Mouse (Mus musculus): ENCODE data around the gene Mrps18b. TPM values are rescaled to one million over a fixed set of nuclear protein-coding genes. Genes with fewer than 3 reads are reported as not detected.
A peak's percentile ranks its signal among the peaks of the same experiment; 100 is the strongest.

Gene Mrps18b
- total RNA-seq, 4 experiments from 2014 or later, result 42.6 to 48.7 (median 47.6) TPM

DNA sequence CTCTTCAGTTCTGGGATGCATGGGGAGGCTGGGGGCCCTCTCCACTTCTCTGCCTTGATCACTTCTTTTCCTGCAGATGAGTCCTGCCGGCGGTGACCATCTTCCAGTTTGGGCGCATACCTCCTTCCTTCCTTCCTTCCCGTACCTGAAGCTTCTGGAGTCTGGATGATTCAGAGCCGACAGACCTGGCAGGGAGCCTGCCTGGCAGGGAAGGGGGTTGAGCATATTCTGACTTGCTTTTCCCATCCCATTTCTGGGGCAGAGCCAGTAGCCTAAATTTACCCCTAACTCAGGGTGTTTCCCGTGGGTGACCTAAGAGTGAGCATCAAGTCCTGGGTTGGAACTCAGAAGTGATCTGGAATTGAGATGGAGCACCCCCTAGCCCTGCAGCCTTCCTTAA lies 41.5 kb downstream of the Mrps18b start:
- peak; percentile 42 to 69 for DNase-seq (ENCODE audit: low spot score in 2 of 2)

DNA sequence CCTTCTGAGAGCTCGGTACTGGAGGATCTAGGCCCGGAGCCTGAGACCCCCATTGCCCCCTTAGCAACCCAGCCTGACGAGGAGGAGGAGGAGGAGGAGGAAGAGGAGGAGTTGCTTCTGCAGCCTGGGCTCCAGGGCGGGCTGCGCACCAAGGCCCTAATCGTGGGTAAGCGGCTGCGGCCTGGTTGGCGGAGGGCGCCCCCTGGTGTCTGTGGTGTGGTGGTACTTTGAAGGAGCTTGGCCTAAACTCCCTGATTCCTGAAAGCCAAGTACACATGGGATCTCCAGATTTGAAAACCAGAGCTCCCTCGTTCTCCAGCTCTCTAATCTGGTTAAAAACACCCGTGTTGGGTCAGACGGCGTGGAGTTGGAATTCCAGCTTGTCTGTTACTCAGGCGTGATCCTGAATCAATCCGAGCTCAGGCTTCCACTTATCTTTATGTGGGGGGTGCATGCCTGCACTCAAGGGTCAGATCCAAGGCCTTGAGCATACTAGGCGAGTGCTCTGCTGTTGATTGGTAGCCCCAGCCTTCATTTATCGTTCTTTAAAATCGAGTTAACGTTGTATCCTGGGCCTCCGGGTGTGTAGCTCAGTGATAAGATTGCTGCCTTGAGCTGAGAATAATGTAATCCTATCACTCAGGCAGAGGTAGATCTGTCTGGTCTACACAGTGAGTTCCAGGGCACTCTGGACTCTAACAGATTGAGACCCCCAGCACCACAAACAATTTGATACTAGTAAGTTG lies 42.2 kb downstream of the Mrps18b start:
- DNase-seq (ENCODE audit: low spot score in 2 of 2), result peak; percentile 58 to 75

DNA sequence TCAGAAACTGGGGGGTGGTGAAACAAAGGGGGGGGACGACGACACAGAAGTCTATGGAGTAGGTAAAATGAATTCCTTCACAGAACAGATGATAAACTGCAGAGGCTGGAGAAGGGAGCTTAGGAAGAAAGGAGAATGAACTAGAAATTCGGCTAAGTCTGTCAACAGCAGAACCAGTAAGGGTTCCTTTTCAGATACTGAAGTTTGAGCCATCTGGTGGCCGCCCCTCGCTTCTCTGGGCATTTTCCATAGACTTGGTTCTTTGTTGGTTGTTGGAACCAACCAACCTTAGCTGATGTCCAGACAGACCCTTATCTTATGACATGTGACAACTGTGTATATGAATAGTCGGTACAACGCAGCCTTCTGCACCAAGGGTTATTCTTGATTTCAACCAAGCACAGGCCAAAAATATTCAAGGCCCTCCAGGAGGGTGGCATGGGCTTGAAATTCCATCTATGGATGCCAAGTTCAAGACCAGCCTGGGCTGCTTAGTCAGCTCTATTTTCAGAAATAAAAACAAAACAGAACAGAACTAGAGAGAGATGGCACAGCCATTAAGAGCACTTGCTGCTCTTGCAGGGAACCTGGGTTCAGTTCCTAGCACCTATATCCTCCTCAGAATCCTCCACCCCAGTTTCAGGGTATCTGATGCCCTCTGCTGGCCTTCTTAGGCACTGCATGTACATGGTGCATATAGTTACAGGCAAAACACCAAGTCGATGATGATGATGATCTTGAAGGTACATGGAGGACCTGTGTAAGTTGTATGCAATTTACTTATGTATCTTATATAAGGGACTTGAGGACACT lies 45.1 kb downstream of the Mrps18b start:
- DNase-seq (ENCODE audit: low spot score in 2 of 2), result no peak

DNA sequence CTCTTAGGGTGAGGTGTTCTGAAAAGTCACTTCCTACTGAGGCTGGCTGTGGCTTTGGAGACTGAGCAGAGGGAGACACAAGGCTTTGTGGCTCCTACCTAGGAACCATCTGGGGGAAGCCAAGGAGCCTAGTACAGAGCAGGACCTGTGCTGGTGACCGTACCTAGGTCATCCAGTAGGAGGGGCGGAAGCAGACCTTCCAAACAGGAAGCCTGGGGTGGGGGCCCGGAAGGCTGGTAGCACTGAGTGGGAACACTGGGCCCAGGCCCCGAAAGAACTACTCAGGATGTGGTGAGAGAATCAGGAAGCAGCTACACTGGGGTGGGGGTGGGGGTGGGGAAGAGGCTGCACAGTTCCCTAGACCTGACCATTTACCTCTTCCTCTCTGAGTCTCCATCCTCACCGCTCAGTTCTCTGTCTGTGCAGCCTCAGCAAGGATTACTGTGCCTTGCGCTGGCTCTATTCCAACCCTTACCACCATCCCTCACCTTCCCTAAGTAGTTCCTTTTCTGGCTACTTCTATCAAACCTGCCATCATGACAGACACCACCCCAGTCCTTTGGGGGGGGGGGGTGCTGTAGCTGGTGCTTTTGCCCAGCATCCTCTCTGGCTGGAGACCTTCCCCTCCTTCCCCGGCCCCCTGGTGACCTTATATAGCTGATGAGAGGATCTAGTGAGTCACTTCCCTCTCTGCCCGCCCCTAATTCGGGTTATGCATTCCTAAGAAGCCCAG lies 45.9 kb downstream of the Mrps18b start:
- no peak for DNase-seq (ENCODE audit: low spot score in 2 of 2)

DNA sequence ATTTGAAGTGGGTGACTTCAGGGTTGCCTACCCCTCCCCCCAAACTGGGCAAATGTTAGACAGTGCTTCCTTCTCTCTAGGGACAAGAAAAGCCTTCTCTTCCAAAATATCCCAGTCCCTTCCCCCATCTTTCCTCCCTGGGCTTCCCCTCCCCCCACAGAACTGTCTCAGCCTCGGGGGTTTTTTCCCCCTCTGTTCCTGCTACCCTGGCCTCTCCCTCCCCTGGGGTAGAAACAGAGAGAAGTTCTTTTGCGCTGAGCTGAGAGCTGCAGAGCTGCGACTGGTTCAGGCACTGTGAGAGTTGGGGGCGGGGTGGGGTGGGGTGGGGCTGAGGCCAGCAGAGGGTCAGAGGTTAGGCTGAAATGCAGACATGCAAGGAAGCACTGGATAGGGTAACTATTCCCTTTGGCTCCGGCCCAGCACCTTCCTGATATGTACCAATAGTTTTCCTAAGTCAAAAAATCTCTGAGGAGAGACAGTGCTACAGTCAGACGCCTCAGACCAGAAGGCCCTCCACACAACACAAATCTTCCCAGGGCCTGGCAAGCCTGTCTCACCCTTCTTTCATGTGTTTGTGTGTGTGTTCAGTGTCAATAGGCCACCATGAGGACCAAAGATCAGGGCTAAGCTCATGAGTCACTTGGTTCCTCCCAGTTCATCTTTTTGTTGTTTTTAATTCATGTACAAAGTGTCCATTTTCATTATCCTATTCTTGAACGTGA lies 46.7 kb downstream of the Mrps18b start:
- DNase-seq (ENCODE audit: low spot score in 2 of 2), result no peak

DNA sequence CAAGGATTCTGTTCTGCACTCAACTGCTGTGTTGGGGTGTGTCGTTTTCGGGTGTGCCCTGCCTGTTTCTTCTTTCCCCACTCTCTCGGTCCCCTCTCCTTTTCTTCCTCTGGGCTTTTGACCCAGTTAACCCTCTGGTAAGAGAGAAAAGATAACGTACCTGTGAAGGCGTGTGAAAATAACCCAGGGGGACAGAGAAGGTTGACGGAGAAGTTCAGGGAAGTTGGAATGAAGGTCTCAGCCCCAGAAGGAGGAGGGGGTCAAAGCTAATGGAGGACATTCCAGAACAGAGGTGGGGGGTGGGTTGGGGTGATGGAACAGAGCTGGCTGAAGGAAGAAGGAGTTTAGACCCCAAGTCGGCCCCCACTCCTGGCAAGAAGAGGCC lies 47.2 kb downstream of the Mrps18b start:
- DNase-seq (ENCODE audit: low spot score in 2 of 2), result no peak

DNA sequence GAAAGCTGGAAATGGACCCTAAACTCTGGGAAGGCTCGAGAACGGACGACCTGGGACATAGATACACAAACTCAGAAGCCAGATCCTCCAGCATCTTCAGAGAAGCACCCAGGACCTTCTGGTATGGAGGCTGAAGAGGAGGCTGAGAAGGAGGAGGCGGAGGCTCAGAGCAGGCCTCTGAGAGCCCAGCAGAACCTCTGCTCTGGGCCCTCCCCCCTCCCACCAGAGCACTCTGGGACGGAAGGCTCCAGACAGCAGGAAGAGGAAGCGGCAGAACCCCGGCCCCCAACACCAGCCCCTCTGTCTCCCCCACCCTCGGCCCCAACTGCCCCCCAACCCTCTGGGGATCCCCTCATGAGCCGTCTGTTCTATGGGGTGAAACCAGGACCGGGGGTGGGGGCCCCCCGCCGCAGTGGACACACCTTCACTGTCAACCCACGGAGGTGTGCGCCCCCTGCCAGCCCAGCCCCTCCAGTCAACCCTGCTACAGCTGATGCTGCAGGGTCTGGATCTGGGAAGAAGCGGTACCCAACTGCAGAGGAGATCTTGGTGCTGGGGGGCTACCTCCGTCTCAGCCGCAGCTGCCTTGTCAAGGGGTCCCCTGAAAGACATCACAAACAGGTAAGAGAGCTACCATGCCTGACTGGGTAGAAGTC lies 47.9 kb downstream of the Mrps18b start:
- DNase-seq (ENCODE audit: low spot score in 2 of 2), result no peak

DNA sequence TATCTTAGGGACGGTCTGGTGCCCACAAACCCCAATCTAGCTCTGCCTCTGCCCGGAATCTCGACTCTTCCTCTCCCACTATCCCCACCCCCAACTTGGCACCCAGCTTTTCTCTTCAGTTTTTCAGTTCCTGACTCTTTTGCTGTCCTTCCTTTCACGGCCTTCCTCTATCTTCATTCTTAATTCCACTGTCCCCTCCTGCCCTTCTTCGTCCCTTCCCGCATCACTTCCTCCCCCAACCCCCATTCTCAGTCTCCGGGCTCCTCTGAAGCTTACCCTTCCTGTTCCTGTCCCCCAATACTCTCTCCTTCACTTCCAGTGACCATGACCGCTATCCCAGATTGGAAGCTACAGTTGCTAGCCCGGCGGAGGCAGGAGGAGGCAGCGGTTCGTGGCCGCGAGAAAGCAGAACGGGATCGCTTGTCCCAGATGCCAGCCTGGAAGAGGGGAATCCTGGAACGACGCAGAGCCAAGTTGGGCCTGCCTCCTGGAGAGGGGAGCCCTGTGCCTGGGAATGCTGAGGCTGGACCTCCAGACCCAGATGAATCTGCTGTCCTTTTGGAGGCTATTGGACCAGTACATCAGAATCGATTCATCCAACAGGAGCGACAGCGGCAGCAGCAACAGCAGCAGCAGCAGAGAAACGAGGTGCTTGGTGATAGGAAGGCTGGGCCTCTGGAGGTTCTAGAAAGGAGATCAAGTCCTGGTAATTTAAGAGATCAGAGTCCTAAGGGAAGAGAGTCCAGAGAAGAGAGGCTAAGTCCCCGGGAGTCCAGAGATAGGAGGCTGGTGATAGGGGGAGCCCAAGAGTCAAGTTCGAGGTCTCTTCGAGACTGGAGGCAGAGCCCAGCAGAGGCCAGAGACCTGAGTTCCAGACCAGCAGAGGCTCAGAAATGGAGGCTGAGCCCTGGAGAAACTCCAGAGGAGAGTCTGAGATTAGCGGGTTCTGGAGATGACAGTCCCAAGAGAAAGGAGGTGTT lies 49.0 kb downstream of the Mrps18b start:
- DNase-seq (ENCODE audit: low spot score in 2 of 2), result no peak

DNA sequence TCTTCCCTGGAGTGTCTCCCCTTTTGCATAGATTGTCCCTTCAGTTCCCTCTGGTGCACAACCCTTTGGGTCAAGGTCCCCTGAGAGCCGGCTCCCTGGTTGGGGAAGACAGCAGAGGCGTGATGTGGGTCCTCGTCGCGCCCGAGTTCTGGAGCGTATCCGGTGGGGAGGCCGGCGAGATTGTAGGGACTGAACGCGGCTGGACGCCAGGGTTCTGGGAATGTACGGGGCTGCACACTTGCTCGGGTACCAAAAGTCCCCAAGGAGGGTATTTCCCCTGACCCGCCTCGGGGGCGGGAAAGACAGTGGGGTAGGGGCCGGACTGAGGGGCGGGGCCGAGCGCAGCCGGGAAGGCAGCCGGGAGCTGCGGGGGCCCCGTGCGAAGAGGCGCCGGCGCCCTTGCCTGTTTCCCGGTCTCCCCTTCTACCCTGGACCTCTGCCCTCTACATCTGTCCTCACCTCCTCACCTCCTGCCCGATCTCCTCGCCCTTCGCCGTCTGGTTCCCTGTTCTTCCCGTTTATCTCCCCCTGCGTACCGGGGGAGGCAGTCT lies 49.8 kb downstream of the Mrps18b start:
- DNase-seq (ENCODE audit: low spot score in 2 of 2), result no peak

DNA sequence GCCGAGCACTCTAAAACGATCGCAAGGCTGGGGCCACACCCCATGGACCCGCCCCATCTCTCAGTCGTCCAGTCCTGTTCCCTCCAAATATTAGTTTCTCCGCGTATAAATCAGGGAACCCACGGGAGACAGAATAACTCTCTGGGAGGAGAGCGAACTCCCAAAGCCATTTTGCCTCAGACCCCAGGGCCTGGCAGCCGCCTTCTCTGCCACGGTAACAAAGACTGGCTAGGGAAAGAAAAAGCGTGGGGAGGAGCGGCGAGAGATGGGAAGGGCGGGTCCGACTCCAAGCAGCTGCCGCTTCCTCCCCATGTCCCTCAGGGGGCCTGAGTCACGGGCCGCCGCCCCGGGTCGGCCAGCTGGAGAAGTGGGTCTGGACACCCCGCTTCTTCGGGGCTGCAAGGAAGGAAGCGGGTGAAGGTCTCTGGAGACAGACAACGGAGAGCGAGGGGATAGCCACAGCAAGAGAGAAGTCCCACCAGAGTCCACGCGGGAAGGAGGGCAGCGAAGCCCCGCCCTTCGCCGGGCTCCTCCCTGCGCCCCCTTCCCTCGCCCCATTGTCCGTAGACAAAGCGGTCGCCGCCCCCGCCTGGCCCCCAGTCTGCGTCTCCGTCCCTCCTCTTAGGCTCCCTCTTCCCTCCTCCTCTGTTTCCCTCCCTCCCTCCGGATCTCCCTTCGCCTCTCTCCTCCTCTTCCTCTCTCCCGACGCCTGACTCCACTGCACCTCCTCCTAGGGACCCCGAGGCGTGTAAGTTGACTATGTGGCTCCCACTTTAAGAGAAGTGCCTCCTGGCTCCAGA lies 50.5 kb downstream of the Mrps18b start, which contains the start of gene Ppp1r18:
Gene Ppp1r18 (plus strand): TSS at position 113 of the 800 bp plus-strand sequence.
- no peak for DNase-seq (ENCODE audit: low spot score in 2 of 2)

DNA sequence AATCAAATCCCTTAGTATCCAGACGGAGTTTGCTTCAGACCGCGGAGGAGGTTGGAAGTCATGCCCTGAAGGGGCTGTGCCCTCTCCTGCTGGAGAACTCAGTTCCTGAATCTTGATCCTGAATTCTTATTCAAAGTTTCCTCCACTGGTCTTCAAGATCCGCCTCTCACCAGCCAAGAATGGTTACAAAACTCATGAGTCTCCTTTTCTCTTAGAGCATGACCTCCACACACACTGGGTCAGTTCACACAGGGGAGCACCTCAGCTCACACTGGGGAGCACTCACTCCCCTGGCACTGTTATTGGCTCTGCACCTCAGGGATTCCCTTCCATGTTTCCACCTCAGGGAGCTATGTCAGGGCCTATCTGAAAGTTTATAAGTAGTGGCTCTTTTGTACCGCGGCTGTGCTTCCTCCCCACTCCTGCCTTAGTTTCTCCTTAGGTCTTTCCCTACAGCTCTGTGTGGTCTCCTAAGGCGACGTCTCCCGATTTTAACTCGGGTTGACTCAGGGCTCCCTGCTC lies 51.3 kb downstream of the Mrps18b start:
- no peak for DNase-seq (ENCODE audit: low spot score in 2 of 2)

DNA sequence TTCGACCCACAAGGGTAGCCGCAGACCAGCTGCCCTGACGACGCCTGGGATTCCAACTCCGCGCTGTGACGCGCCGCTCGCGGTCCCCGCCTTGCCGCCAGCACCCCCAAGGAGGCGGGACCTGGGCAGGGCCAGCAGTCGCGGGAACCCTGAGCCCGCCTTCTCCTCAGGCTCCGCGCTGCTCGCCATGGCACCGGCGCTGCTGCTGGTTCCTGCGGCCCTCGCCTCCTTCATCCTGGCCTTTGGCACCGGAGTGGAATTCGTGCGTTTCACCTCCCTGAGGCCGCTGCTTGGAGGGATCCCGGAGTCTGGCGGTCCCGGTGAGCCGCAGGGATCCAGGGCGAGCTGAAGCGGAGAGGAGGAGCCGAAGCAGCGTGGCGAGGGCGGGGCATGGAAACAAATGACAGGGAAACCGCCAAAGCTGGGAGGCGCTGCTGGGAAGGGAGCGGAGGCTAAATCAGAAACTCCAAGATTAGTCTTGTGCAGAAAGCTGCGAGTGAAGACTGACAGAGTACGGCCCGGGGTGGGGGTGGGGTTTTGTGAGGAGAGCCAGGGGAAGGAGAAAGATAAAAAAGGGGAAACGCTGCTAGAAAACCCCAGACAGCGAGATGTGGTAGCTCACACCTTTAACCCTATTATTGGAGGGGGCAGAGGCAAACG lies 54.9 kb downstream of the Mrps18b start, which contains the start of gene Nrm:
Gene Nrm (plus strand): TSS at position 121 of the 660 bp plus-strand sequence.
- peak; percentile 82 to 84 for DNase-seq (ENCODE audit: low spot score in 2 of 2)

DNA sequence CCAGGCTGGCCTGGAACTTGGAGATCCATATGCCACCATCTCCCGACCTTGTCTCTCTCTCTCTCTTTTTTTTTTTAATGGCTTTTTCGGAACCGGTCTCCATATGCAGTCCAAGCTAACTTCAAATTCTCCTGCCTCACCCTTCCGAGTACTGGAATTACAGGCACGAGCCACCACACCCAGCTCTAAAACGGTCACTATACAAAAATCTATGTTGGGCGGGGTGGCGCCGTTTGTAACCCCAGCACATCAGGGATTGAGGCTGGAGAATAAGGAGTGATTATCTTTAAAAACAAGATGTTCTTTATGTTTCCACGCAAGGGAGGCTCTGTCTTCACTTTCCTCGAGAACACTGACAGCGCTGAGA lies 55.4 kb downstream of the Mrps18b start:
- no peak for DNase-seq (ENCODE audit: low spot score in 2 of 2)
